Mouse (Mus musculus) kidney, adult 8-10 months (tissue): Measurements from ENCODE around the gene Cuedc2.
A peak's percentile ranks its signal among the peaks of the same experiment; 100 is the strongest.

Experiments
- DNase-seq, 2 experiments: peaks; one replicate each; pipeline ENCODE4 v3.0.0; 2022

Cuedc2 gene

DNA sequence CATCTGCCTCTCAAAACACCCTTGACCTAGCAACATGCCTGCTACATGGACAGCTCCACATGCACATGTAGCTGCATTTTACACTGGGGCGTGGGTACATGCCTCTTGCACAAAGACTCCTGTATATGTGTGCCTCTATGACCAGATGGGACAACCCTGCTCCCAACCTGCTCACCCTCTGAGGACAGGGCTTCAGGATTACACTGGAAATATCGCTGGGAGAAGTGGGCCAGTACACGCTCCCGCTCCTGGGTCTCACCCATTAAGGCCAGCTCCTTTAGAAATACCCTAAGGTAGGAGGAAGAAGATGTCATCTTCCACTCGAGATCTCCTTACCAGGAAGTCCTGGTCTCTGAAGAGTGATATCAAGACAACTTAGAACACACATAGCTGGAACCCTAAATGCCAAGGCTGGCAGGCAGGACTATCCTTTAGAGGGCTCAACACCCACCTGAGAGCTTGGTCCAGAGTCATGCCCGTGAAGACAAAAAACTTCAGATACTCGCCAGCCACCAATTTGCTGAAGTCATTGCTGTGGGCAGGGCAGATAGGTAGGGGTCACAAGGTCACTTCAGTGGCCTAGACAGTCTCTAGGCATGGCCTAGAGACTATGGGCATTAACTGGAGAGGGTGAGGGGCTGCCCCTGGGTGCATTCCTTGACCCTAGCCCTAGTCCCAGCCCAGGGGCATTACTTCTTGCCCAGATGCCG is 18.3 kb downstream of the Cuedc2 start:
- DNase-seq: no peak

DNA sequence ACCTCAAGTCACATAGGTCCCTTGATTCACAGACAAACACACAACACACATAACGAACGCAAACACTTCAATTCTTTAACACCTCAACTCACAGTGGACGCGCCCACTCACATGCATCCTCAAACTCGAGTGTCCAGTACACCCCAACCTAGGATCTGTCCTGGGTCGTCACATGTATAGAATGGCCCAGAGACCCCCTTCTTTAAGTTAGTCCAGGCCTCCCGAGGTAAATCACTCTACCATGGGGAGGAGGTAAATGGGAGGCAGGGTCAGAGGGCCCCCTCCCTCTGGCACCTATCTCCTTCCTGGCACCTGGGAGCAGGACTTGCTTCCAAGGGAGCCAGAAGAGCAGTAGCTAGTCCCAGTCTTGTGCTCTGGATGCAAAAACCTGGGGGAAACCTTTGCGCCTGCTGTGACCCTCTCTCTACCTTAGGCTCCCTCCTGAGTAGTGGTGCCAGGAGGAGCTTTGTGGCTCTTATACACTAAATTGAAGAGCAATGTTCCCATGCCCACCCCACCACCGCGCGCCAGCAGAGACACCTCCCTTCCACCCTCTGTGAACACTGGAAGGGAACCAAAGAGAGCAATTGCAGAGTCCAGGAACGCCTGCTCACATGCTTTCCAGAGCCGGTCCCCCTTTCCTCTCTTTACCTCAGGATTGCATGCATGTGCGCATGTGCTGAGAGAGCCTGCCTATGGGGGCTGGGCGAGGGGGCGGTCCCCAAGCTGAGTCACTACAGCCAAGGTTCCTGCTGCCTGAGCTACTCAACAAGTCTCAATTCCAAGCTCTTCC is 19.7 kb downstream of the Cuedc2 start:
- DNase-seq: peak in 1 of 2 experiments; percentile 41

DNA sequence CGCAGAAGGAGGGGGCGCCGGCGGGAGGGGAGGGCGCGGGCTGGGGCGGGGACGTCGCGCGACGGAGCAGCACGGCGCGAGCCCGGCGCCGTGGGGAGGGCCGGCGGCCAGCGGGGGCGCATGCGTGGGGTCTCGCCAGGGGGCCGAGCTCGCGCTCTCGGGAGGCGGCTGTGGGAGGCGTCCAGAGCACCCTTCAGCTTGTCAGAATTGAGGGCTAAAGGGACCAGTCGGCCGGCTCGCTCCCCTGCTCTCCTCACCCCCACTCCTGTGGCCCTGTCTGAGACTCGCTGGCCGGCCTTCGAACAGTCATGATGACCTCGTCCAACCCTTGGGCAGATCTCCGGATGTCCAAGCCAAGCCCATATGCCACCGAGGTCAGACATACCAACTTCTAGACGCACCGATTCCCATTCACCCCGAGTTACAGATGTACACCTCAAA is 20.5 kb downstream of the Cuedc2 start:
- no peak for DNase-seq

- DNase-seq: no peak
Measured at GRCm38 (mm10) chr19:46317546-46317885, 21.0 kb downstream of the Cuedc2 start.

- DNase-seq: no peak
Measured at GRCm38 (mm10) chr19:46316846-46317545, 21.5 kb downstream of the Cuedc2 start.

GRCm38 (mm10) chr19:46315752-46316610 is 22.5 kb downstream of the Cuedc2 start:
- DNase-seq: no peak

DNA sequence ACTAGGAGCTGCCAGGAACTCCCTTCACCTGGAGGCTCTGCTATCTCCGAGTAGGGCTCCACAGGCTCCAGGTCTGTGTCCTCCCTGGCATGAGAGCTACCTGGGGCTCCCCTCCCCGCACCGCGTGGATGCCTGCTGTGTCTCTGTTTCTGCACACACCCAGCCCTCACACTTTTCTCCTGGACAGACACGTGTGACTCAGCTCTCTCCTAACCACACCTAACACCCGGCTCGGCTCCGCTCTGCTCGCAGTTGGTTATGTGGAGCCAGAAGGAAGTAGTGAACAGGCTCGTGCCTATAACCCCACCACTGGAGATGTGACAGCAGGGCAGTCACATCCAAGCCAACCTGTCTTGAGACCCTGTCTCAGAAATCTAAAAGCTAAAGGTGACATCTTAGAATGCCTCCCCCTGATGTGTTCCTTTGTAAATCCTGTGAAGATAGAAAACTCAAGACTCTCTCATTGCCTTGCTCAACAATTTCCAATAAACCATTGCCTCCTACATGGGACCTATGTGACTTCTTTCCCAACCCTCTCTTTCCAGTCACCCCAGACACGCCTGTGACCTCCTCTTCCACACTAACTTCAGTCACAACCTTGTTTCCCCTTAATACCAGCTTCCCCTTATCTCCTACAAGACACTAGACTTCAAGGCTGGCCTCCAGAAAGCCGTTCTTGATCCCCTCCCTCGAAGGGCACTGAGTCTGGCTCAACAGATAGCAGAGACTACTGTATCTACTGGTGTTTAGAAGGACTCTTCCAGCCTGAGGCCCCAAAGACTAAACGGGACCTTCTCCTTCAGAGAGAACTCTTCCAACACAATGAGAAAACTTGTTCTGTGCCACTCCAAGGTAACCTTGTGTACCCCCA is 23.4 kb downstream of the Cuedc2 start:
- DNase-seq: no peak

GRCm38 (mm10) chr19:46314151-46314601 is 24.3 kb downstream of the Cuedc2 start:
- DNase-seq: peak in 1 of 2 experiments; percentile 40

DNA sequence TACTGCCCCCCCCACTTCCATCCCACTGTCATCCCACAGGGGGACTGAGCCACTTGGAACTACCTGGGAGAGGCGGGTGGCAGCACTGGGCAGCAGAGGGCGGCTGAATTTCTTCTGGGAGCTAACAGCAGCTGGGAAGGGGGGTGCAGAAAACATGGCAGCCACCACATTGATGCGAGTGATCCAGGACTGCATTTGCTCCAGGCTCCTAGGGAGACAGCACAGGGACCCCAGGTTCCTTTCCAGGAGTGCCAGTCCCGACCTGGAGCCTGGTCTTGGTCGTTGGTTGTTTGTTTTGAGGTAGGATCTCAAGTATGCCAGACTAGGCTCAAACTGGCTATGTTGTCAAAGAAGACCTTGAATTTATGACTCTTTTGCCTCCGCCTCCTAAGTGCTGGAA is 24.9 kb downstream of the Cuedc2 start:
- no peak for DNase-seq

GRCm38 (mm10) chr19:46313116-46313515 is 25.4 kb downstream of the Cuedc2 start:
- no peak for DNase-seq

GRCm38 (mm10) chr19:46312566-46312965 is 25.9 kb downstream of the Cuedc2 start:
- DNase-seq: no peak

GRCm38 (mm10) chr19:46311341-46311740 is 27.2 kb downstream of the Cuedc2 start:
- DNase-seq: no peak

GRCm38 (mm10) chr19:46310312-46310865 is 28.1 kb downstream of the Cuedc2 start:
- no peak for DNase-seq

GRCm38 (mm10) chr19:46309651-46310305 is 28.7 kb downstream of the Cuedc2 start:
- DNase-seq: no peak

DNA sequence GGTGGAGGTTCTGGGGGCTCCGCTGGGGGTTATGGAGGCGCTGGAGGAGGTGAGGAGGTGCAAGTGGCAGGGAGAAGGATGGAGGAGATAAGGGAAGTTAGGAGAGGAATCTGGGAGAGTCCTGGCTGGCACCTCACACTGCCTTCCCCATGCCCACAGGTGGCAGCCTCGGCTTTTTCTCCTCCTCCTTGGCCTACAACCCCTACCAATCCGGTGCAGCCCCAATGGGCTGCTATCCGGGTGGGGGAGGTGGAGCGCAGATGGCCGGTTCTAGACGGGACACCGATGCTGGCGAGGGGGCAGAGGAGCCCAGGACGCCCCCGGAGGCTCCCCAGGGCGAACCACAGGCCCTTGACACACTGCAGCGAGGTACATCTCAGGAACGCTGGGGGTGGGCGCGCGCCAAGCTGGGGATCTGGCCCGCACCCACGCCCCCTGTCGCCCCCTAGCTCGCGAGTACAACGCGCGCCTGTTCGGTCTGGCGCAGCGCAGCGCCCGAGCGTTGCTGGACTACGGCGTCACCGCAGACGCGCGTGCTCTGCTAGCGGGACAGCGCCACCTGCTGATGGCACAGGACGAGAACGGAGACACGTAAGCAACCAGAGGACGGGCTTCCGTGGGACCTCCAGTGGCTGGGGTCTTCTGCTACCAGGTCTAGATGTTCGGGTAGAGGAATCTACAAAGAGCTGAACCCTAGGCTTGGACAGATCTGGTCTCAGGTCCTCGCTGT is 29.6 kb downstream of the Cuedc2 start:
- DNase-seq: peak; percentile 64 to 81

GRCm38 (mm10) chr19:46308303-46308702 is 30.2 kb downstream of the Cuedc2 start:
- DNase-seq: no peak

DNA sequence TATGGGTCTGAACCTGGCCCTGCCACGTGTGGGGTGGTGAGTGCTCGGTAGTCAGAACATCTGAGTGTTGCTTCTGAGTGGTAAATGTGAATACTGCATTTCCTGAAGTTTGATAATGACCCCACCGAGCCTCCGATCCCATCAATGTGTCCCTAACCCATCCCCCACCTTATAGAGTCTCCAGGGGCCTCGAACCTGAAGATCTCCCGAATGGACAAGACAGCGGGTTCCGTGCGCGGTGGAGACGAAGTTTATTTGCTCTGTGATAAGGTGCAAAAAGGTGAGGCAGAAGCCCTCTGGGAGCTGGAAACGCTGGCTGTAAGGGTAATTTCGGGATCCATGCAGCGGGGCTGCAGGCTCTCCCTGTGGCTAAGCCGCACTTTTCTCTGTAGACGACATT is 30.7 kb downstream of the Cuedc2 start:
- no peak for DNase-seq

GRCm38 (mm10) chr19:46306751-46307289 is 31.7 kb downstream of the Cuedc2 start:
- no peak for DNase-seq

GRCm38 (mm10) chr19:46306268-46306610 is 32.3 kb downstream of the Cuedc2 start:
- DNase-seq: no peak
